Mouse (Mus musculus) urinary bladder, postnatal 25 days (tissue): Measurements from ENCODE around the gene Gtdc1.

Source experiments
- DNase-seq: peaks from one replicate; pipeline ENCODE4 v3.0.0; 2022; ENCODE audit warnings: low spot score

Gene Gtdc1

GRCm38 (mm10) chr2:44525187-44525919, 402.1 kb downstream of the Gtdc1 start:
- no peak for DNase-seq

DNA sequence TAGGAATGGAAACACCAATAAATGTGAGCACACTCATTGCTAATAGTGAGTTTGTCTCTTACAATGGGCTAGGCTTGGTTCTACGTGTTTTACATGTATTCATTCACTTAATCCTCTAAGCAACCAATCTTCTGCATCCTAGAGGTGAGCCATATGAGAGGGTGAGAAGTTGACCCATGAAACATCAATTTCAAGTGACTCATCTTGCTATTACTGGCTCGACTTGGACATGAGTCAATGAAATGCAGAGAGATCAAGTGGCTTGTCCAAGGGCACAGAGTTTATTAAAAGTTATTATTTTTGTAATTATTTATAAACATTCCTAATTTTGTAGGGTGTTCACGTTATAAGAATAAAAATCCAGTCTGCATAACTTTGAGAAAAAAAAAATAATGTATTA, 408.2 kb downstream of the Gtdc1 start:
- no peak for DNase-seq

GRCm38 (mm10) chr2:44518085-44518484, 409.4 kb downstream of the Gtdc1 start:
- DNase-seq, result no peak
